Mouse (Mus musculus) heart, embryonic 12.5 days (tissue): ENCODE measurements around the gene Sf1. TPM values are rescaled to one million over a fixed set of nuclear protein-coding genes. Genes with fewer than 3 reads are reported as not detected.

Experiments
- ATAC-seq: fragments of 200-750 bp; cut with Nextera tagmentation; 2 replicates; pipeline ENCODE4 v1.8.0; 2017; ENCODE audit warnings: moderate TSS enrichment, moderate library complexity; ENCODE audit not compliant: insufficient number of reproducible peaks, low FRiP score
- H3K27ac ChIP-seq: fragments of 300-500 bp; sonication (generic); 2 replicates; pipeline ENCODE4 v1.5.1; 2016; ENCODE audit warnings: mild to moderate bottlenecking, moderate library complexity; ENCODE audit not compliant: poor library complexity, severe bottlenecking
- H3K27me3 ChIP-seq: fragments of 300-500 bp; sonication (generic); replicated peaks from 2 replicates; pipeline ENCODE4 v1.6.1; 2016; ENCODE audit warnings: mild to moderate bottlenecking, moderate library complexity
- H3K36me3 ChIP-seq: fragments of 300-500 bp; sonication (generic); 2 replicates; pipeline ENCODE4 v1.6.1; 2016; ENCODE audit warnings: mild to moderate bottlenecking, moderate library complexity
- H3K4me1 ChIP-seq: fragments of 300-500 bp; sonication (generic); replicated peaks from 2 replicates; pipeline ENCODE4 v1.6.1; 2016; ENCODE audit warnings: mild to moderate bottlenecking
- H3K4me2 ChIP-seq: fragments of 300-500 bp; sonication (generic); 2 replicates; pipeline ENCODE4 v1.6.1; 2016; ENCODE audit warnings: mild to moderate bottlenecking, moderate library complexity
- H3K4me3 ChIP-seq: fragments of 300-500 bp; sonication (generic); 2 replicates; pipeline ENCODE4 v1.5.1; 2016; ENCODE audit warnings: mild to moderate bottlenecking
- H3K9ac ChIP-seq: fragments of 300-500 bp; sonication (generic); 2 replicates; pipeline ENCODE4 v1.6.1; 2016; ENCODE audit warnings: mild to moderate bottlenecking, moderate library complexity
- H3K9me3 ChIP-seq: fragments of 300-500 bp; sonication (generic); replicated peaks from 2 replicates; pipeline ENCODE4 v1.6.1; 2016; ENCODE audit warnings: mild to moderate bottlenecking, moderate library complexity
- WGBS: fragments of 180-500 bp; shearing (Covaris S2); methylation state at CpG from one replicate; pipeline ENCODE4 v1.1.7; 2016; 5-methylcytosine and 5-hydroxymethylcytosine counted together
- polyA plus RNA-seq: library from polyadenylated mRNA; unstranded; fragments of >200 nt; fragmentation: Nextera tagmentation; extraction: Ambion mirVana; gene quantifications from 2 replicates; pipeline ENCODE4 v1.2.1, GENCODE M21; 2016

Gene Sf1
- polyA plus RNA-seq, 1 experiment from 2014 or later, result 127 TPM

DNA sequence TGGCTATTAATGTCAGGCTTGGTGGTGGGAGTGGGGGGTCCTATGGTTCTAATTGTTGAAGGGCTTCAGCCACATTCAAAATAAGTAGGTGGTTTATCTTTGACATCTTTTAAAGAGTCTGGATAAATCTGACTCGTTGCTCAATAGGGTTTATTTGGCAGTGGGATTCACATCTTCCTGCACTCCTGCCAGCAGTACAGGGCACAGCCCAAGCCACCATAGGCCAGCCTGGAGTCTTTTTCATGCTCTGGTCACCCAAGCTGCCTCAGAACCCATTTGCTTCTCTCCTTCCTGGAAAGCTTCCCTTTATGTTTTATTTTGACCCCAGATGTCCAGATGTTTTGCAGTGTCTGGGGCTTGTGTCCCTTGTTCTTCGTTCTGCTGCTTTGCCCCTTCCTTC lies 13.2 kb downstream of the Sf1 start:
- 83% methylated on average over 2 of the region's 2 CpGs for WGBS
- H3K27me3 ChIP-seq, result no peaks in the 10 kb centered on the region
- H3K36me3 ChIP-seq, result peaks cover 84% of the 10 kb centered on the region
- H3K27ac ChIP-seq, result no peak overlapping the region
- H3K4me2 ChIP-seq, result no peak overlapping the region
- H3K9ac ChIP-seq, result no peak overlapping the region
- ATAC-seq, result no peak
- H3K4me3 ChIP-seq, result no peak overlapping the region
- no peaks in the 10 kb centered on the region for H3K9me3 ChIP-seq
- peaks cover 15% of the 10 kb centered on the region for H3K4me1 ChIP-seq

DNA sequence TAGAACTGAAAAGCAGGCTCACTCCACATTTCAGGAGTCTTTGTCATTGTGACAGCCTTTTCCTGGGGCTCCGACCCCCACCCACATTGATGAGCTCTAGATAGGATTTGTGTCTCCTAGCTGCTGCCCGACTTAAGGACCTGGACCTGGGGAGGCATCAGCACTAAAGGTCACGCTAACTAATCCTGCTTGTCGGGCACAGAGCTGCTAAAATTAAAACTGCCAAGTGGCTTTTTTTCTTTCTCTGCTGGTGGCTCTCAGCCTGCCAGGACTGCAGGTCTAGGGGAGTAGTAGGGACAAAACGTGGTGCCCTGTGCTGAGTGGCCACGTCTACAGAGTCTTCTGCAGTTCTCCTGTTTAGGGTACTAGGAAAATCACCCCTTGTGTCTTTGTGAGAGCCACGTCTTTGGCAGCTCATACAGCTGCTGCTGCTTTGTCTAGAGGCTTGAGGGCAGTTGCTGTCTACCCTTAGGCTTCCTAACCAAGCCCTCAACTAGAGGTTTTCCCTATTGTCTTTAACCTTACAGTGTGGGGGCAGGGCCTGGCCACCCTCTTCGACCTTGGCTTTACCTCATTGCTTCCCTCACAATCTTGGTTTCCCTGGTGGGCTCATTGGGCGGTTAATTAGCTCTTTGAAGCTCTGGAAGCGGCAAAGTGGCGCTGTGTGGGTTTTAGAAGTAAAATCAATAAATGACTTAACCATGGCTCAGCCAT lies 14.0 kb downstream of the Sf1 start:
- Histone ChIP-seq H3K4me1 (peaks cover 23% of the 10 kb centered on the region), H3K27me3 (no peaks in the 10 kb centered on the region), H3K4me3 (no peak overlapping the region), H3K27ac (peak overlapping the region; percentile 22; the same call in 1 of the 2 replicates), H3K4me2 (no peak overlapping the region), H3K9ac (no peak overlapping the region), H3K9me3 (no peaks in the 10 kb centered on the region), H3K36me3 (peaks cover 76% of the 10 kb centered on the region)
- 72% methylated on average over 11 of the region's 11 CpGs for WGBS
- ATAC-seq, result no peak

GRCm38 (mm10) chr19:6380411-6381166 lies 17.1 kb downstream of the Sf1 start:
- Histone ChIP-seq H3K9ac (no peak overlapping the region), H3K4me2 (no peak overlapping the region), H3K4me1 (peaks cover 47% of the 10 kb centered on the region), H3K9me3 (no peaks in the 10 kb centered on the region), H3K27me3 (no peaks in the 10 kb centered on the region), H3K36me3 (peaks cover 46% of the 10 kb centered on the region), H3K4me3 (no peak overlapping the region), H3K27ac (no peak overlapping the region)
- no peak for ATAC-seq
- WGBS, result 92% methylated on average over 9 of the region's 9 CpGs

DNA sequence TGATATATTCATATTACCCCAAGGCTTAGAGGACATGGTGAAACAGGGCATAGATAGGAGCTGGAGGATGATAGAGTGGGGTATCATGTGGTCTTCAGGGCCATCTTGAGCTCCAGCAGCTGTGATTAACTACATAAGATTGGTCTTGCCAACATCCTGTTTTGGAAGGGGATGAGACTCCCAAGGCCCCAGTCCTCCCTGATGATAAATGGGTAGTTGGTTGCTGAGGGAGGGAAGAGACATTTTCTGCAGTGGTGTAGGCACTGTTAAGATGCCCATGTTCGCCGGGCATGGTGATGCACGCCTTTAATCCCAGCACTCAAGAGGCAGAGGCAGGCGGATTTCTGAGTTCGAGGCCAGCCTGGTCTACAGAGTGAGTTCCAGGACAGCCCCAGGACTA lies 17.7 kb downstream of the Sf1 start:
- H3K4me3 ChIP-seq, result no peak overlapping the region
- no peak for ATAC-seq
- no peak overlapping the region for H3K27ac ChIP-seq
- peaks cover 53% of the 10 kb centered on the region for H3K4me1 ChIP-seq
- H3K27me3 ChIP-seq, result no peaks in the 10 kb centered on the region
- H3K36me3 ChIP-seq, result peaks cover 40% of the 10 kb centered on the region
- 92% methylated on average over 5 of the region's 5 CpGs for WGBS
- H3K9me3 ChIP-seq, result no peaks in the 10 kb centered on the region
- H3K4me2 ChIP-seq, result no peak overlapping the region
- H3K9ac ChIP-seq, result no peak overlapping the region

DNA sequence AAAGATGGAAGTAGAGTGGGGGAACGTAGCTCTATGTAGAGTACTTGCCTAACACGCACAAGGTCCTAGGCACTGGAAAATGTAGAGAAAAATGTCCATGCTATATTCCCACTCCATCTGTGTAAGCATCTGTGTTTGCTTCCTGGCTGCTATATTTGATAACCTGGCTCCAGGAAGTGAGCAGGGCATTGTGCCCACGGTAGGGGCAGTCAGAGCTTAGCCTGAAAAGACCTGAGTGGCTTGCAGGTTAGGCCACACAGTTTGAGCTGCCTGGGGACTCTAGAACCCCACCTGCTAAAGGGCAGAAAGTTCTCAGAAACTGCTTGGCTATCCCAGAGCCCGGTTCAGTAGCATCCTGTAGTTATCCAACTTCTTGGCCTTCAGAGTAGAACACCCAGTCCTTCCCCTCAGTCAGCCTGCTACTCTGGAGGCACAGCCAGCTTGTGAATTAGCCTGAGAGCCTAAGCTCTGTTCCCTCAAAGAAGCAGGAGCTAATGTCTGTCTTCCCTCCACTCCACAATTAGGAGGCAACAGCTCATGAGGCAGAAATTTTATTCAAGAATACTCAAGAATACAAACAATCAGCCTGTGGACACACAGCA lies 18.9 kb downstream of the Sf1 start:
- Histone ChIP-seq H3K9ac (no peak overlapping the region), H3K4me1 (peaks cover 55% of the 10 kb centered on the region), H3K9me3 (no peaks in the 10 kb centered on the region), H3K36me3 (peaks cover 37% of the 10 kb centered on the region), H3K27me3 (no peaks in the 10 kb centered on the region), H3K4me3 (no peak overlapping the region), H3K27ac (no peak overlapping the region), H3K4me2 (no peak overlapping the region)
- 70% methylated on average over 4 of the region's 4 CpGs for WGBS
- no peak for ATAC-seq

GRCm38 (mm10) chr19:6383470-6383869 lies 20.0 kb downstream of the Sf1 start:
- peak overlapping the region; percentile 79 for H3K4me2 ChIP-seq
- 32% methylated on average over 5 of the region's 5 CpGs for WGBS
- H3K4me1 ChIP-seq, result peaks cover 50% of the 10 kb centered on the region
- no peaks in the 10 kb centered on the region for H3K27me3 ChIP-seq
- H3K36me3 ChIP-seq, result peaks cover 34% of the 10 kb centered on the region
- peak overlapping the region; percentile 92 for H3K27ac ChIP-seq
- ATAC-seq, result 0 out of 2 replicates have a peak, but pooled peaks have one; percentile 5
- no peak overlapping the region for H3K4me3 ChIP-seq
- H3K9me3 ChIP-seq, result no peaks in the 10 kb centered on the region
- peak overlapping the region; percentile 37; the same call in 1 of the 2 replicates for H3K9ac ChIP-seq

DNA sequence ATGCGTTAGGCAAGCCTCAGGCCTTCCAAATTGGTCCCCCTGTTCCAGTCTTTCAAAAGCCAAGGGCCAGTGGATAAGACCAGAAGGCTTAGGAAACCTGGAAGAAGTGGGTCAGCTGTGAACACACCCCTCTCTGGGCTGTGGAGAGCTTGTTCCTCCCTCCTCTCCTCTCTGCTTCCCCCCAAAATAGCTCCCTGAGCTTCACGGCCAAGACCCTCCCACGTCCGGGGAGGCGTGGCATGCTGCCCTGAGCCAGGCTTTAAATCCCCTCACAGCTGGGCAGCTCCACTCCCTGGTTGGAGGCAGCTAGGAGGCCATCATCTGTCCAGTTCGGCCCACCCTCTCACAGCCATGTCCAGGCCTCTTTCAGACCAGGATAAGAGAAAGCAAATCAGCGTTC lies 20.6 kb downstream of the Sf1 start, which contains the start of gene Pygm:
Gene Pygm, plus strand, starts transcription at position 272 of the 400 bp plus-strand sequence.
- peak; percentile 63 for ATAC-seq
- Histone ChIP-seq H3K4me1 (peaks cover 50% of the 10 kb centered on the region), H3K4me2 (peak within 1 kb of the TSS; percentile 79)

GRCm38 (mm10) chr19:6384954-6385353 lies 21.5 kb downstream of the Sf1 start:
- peak overlapping the region; percentile 76 for H3K9ac ChIP-seq
- H3K4me3 ChIP-seq, result peak overlapping the region; percentile 49
- H3K4me1 ChIP-seq, result peaks cover 58% of the 10 kb centered on the region
- no peaks in the 10 kb centered on the region for H3K27me3 ChIP-seq
- peak overlapping the region; percentile 79 for H3K4me2 ChIP-seq
- H3K36me3 ChIP-seq, result peaks cover 40% of the 10 kb centered on the region
- no peak for ATAC-seq
- peak overlapping the region; percentile 92 for H3K27ac ChIP-seq
- H3K9me3 ChIP-seq, result no peaks in the 10 kb centered on the region
- 40% methylated on average over 11 of the region's 11 CpGs for WGBS

More for the DNA sequence above, 20.6 kb downstream of the Sf1 start, which contains the start of gene Pygm:
- Histone ChIP-seq H3K4me3 (peak within 1 kb of the TSS; percentile 49), H3K27ac (peak within 1 kb of the TSS; percentile 92), H3K9ac (peak within 1 kb of the TSS; percentile 76), H3K9me3 (no peaks in the 10 kb centered on the region), H3K27me3 (no peaks in the 10 kb centered on the region), H3K36me3 (peaks cover 34% of the 10 kb centered on the region)
- 7% methylated on average over 7 of the region's 7 CpGs for WGBS

DNA sequence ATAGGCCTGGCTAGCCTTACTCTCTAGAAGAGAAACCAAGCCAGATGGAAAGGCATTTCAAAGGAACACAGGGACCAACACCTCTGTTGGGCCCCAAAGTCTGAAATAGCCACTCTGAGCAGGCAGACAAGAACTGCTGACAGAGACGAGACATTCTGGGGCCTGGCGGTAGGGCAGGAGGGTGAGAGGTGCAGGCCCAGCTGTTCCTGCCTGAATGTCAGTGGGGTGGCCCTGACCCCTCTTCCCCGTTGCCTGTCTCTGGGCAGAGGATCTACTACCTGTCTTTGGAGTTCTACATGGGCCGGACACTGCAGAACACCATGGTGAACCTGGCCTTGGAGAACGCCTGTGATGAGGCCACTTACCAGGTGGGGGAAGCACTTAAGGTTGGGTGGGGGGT lies 21.9 kb downstream of the Sf1 start:
- peak overlapping the region; percentile 49 for H3K4me3 ChIP-seq
- no peaks in the 10 kb centered on the region for H3K9me3 ChIP-seq
- H3K4me1 ChIP-seq, result peaks cover 58% of the 10 kb centered on the region
- peak overlapping the region; percentile 76 for H3K9ac ChIP-seq
- peak overlapping the region; percentile 92 for H3K27ac ChIP-seq
- peak overlapping the region; percentile 79 for H3K4me2 ChIP-seq
- H3K27me3 ChIP-seq, result no peaks in the 10 kb centered on the region
- peaks cover 44% of the 10 kb centered on the region for H3K36me3 ChIP-seq
- 51% methylated on average over 5 of the region's 5 CpGs for WGBS
- ATAC-seq, result no peak

GRCm38 (mm10) chr19:6385821-6386220 lies 22.3 kb downstream of the Sf1 start:
- ATAC-seq, result no peak

GRCm38 (mm10) chr19:6386234-6386633 lies 22.7 kb downstream of the Sf1 start:
- Histone ChIP-seq H3K4me3 (peak overlapping the region; percentile 49), H3K27ac (peak overlapping the region; percentile 92; the same call in 1 of the 2 replicates), H3K4me1 (peaks cover 58% of the 10 kb centered on the region), H3K27me3 (no peaks in the 10 kb centered on the region), H3K4me2 (peak overlapping the region; percentile 79), H3K9me3 (no peaks in the 10 kb centered on the region), H3K36me3 (peaks cover 44% of the 10 kb centered on the region), H3K9ac (peak overlapping the region; percentile 76)
- no peak for ATAC-seq
- WGBS, result 65% methylated on average over 9 of the region's 9 CpGs

More at GRCm38 (mm10) chr19:6385821-6386220, 22.3 kb downstream of the Sf1 start:
- 64% methylated on average over 7 of the region's 7 CpGs for WGBS
- peaks cover 58% of the 10 kb centered on the region for H3K4me1 ChIP-seq
- peak overlapping the region; percentile 49 for H3K4me3 ChIP-seq
- no peaks in the 10 kb centered on the region for H3K27me3 ChIP-seq
- H3K4me2 ChIP-seq, result peak overlapping the region; percentile 79
- H3K27ac ChIP-seq, result peak overlapping the region; percentile 92
- peak overlapping the region; percentile 76 for H3K9ac ChIP-seq
- H3K36me3 ChIP-seq, result peaks cover 44% of the 10 kb centered on the region
- no peaks in the 10 kb centered on the region for H3K9me3 ChIP-seq
